Mouse (Mus musculus) hindbrain, embryonic 11.5 days (tissue): ENCODE data around the gene Crispld2. TPM values are rescaled to one million over a fixed set of nuclear protein-coding genes. Genes with fewer than 3 reads are reported as not detected.
A peak's percentile ranks its signal among the peaks of the same experiment; 100 is the strongest.

Experiments
- ATAC-seq: fragments of 200-750 bp; cut with Nextera tagmentation; 2 replicates; pipeline ENCODE4 v1.8.0; 2017; ENCODE audit warnings: mild to moderate bottlenecking, moderate TSS enrichment, moderate library complexity; ENCODE audit not compliant: low FRiP score
- DNase-seq: peaks from one replicate; pipeline ENCODE4 v3.0.0-alpha.2; 2015; ENCODE audit warnings: low spot score
- H3K27ac ChIP-seq: fragments of 300-500 bp; sonication (generic); 2 replicates; pipeline ENCODE4 v1.5.1; 2014; ENCODE audit warnings: mild to moderate bottlenecking, low read depth, low read length
- H3K27me3 ChIP-seq: fragments of 300-500 bp; sonication (generic); 2 replicates; pipeline ENCODE4 v1.6.1; 2014; ENCODE audit warnings: mild to moderate bottlenecking, low read length, moderate library complexity, mixed read lengths; ENCODE audit not compliant: control insufficient read depth, insufficient read depth
- H3K36me3 ChIP-seq: fragments of 300-500 bp; sonication (generic); 2 replicates; pipeline ENCODE4 v1.6.1; 2014; ENCODE audit warnings: mild to moderate bottlenecking, low read length, moderate library complexity, mixed read lengths; ENCODE audit not compliant: control insufficient read depth, insufficient read depth
- H3K4me1 ChIP-seq: fragments of 300-500 bp; sonication (generic); replicated peaks from 2 replicates; pipeline ENCODE4 v1.6.1; 2014; ENCODE audit warnings: low read length, mixed read lengths; ENCODE audit not compliant: control insufficient read depth, insufficient read depth
- H3K4me2 ChIP-seq: fragments of 300-500 bp; sonication (generic); replicated peaks from 2 replicates; pipeline ENCODE4 v1.6.1; 2014; ENCODE audit warnings: mild to moderate bottlenecking, low read depth, low read length
- H3K4me3 ChIP-seq: fragments of 300-500 bp; sonication (generic); 2 replicates; pipeline ENCODE4 v1.5.1; 2014; ENCODE audit warnings: low read depth, low read length
- H3K9ac ChIP-seq: fragments of 300-500 bp; sonication (generic); 2 replicates; pipeline ENCODE4 v1.6.1; 2014; ENCODE audit warnings: low read depth, low read length
- H3K9me3 ChIP-seq: fragments of 300-500 bp; sonication (generic); 2 replicates; pipeline ENCODE4 v1.6.1; 2016; ENCODE audit warnings: low read length; ENCODE audit not compliant: control insufficient read depth
- WGBS: fragments of 180-500 bp; shearing (Covaris S2); extraction: QIAGEN DNeasy Blood & Tissue Kit; methylation state at CpG from one replicate; pipeline ENCODE4 v1.1.7; 2014; 5-methylcytosine and 5-hydroxymethylcytosine counted together
- polyA plus RNA-seq: library from polyadenylated mRNA; unstranded; fragments of >200 nt; fragmentation: Nextera tagmentation; extraction: Ambion mirVana; gene quantifications from 2 replicates; pipeline ENCODE4 v1.2.1, GENCODE M21; 2014

Gene Crispld2
- polyA plus RNA-seq, 1 experiment from 2014 or later = 2.1 TPM

DNA sequence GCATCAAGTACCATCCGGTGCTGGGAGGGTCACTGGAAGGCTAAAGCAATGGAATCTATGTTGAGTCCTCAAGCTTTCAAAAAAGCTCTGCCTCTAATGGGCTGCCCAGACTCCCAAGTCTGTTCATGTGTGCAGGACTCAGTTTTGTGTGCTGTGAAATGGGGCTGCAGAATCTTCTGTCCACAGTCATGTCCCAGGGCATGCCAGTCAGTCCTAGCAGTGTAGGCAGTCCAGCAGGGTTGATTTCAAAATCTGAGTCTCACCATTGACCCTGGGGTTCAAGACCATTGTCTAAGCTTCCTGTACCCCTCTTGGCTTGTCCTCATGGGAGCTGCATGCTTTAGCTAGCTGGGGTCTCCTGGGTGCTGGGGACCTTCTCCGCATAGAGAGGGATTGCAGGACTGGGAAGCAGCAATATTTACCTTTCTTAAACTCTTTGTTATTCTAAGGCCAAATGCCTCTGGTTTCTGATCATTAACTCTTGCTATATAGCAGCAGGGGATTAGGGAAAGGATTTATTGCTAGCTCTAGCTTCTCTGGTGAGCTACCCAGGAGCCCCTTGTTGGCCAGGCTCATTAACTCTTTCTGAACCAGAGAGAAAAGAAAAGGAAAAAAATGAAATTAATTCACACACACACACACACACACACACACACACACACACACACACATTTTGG is 12.6 kb downstream of the Crispld2 start:
- no peak for DNase-seq
- H3K9me3 ChIP-seq = no peaks in the 10 kb centered on the region
- 57% methylated on average over 2 of the region's 2 CpGs for WGBS
- H3K9ac ChIP-seq = no peak overlapping the region
- no peak for ATAC-seq
- no peaks in the 10 kb centered on the region for H3K27me3 ChIP-seq
- H3K4me3 ChIP-seq = no peak overlapping the region
- no peak overlapping the region for H3K4me2 ChIP-seq
- no peaks in the 10 kb centered on the region for H3K36me3 ChIP-seq
- H3K27ac ChIP-seq = no peak overlapping the region
- H3K4me1 ChIP-seq = no peaks in the 10 kb centered on the region

DNA sequence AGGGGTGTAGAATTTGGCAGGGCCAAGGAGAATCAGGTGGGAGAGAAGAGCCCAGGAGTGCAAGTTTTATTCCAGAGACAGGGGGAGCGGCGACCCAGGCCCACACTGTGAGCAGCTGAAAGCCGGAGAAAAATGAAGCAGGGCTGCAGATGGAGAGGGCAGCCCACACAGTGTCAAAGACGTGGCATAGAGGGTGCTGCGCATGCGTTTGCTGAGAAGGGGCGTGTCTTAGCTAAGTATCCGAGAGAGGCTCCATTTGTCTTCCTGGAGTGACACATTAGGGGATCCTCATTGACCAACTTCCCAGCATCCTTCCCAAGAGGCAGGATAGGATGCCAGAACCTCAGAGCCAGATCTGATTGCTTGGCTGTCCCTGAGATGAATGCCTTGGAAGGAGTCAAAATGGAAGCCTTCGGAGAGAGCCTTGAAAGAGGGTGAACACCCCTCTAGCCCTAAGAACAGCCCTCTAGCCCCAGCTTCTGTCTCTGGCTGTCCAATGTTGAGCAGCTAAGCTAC is 14.5 kb downstream of the Crispld2 start:
- Histone ChIP-seq H3K9me3 (no peaks in the 10 kb centered on the region), H3K9ac (no peak overlapping the region), H3K36me3 (no peaks in the 10 kb centered on the region), H3K4me3 (no peak overlapping the region), H3K27ac (no peak overlapping the region), H3K4me2 (no peak overlapping the region), H3K27me3 (no peaks in the 10 kb centered on the region), H3K4me1 (no peaks in the 10 kb centered on the region)
- peak; percentile 35; the same call in 1 of the 2 replicates for ATAC-seq
- WGBS = 36% methylated on average over 9 of the region's 9 CpGs
- peak; percentile 57 for DNase-seq

DNA sequence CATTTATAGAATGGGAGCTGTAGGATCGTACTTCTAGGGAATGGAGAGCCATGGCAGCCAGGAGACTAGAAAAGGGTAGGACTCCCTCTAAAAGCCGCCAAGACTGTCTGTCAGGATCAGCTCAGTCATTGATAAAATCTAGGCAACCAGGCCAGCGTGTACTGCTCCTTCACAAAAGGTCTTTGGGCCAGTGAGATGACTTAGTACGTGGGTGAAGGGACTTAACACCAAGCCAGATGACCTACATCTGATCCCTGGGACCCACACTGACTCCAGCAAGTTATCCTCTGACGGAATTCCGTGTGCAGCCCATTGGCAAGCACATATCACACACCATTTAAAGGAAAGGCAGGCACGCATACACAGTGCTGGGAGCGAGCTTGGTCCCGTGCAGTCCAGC is 14.9 kb downstream of the Crispld2 start:
- Histone ChIP-seq H3K27me3 (no peaks in the 10 kb centered on the region), H3K4me1 (no peaks in the 10 kb centered on the region), H3K27ac (no peak overlapping the region), H3K9ac (no peak overlapping the region), H3K9me3 (no peaks in the 10 kb centered on the region), H3K36me3 (no peaks in the 10 kb centered on the region), H3K4me2 (no peak overlapping the region), H3K4me3 (no peak overlapping the region)
- 81% methylated on average over 9 of the region's 9 CpGs for WGBS
- ATAC-seq (no peak), DNase-seq (no peak)

DNA sequence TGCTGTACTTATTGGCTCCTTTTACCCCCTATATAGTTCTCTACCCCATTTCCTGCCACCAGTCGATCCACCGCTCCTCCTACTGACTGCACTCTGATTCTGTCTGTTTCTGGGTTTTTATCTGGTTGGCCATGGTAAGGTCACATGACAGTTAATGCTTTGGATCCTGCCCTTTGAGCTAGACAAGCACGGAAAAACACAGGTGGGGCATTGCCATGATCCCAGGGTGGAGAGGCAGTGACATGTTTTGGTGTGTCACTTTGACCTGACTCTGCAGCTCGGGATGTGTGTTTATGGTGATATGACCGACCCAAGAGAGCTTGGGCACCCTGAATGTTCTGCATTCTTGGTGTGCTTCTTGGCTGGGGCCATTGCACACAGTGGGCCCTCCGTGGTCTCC is 17.0 kb downstream of the Crispld2 start:
- ATAC-seq (no peak), DNase-seq (no peak)
- WGBS = 71% methylated on average over 6 of the region's 6 CpGs
- Histone ChIP-seq H3K4me1 (no peaks in the 10 kb centered on the region), H3K9ac (no peak overlapping the region), H3K27ac (no peak overlapping the region), H3K4me2 (no peak overlapping the region), H3K27me3 (no peaks in the 10 kb centered on the region), H3K4me3 (no peak overlapping the region), H3K36me3 (no peaks in the 10 kb centered on the region), H3K9me3 (no peaks in the 10 kb centered on the region)

DNA sequence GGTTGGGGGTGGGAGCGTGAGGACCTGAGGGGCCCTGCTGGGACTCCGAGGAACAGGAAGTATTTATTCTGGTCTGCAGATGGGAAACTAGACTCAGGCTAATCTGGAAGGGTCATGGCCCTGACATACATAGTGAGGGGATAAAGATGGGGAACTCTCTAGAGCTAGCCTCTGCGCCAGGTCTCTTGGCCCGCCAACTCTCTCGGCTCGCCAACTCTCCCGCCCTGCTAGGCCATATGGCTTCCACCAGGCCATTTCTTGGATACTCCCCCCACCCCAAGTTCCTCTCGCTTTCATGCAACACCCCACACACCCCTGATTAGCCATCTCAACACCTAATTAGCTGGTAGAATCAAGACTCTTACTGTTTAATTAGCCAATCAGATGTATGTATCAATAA is 20.3 kb downstream of the Crispld2 start:
- DNase-seq (no peak), ATAC-seq (no peak)
- Histone ChIP-seq H3K27ac (no peak overlapping the region), H3K27me3 (no peaks in the 10 kb centered on the region), H3K9me3 (no peaks in the 10 kb centered on the region), H3K4me3 (no peak overlapping the region), H3K36me3 (no peaks in the 10 kb centered on the region), H3K4me2 (no peak overlapping the region), H3K4me1 (no peaks in the 10 kb centered on the region), H3K9ac (no peak overlapping the region)
- 89% methylated on average over 8 of the region's 8 CpGs for WGBS

DNA sequence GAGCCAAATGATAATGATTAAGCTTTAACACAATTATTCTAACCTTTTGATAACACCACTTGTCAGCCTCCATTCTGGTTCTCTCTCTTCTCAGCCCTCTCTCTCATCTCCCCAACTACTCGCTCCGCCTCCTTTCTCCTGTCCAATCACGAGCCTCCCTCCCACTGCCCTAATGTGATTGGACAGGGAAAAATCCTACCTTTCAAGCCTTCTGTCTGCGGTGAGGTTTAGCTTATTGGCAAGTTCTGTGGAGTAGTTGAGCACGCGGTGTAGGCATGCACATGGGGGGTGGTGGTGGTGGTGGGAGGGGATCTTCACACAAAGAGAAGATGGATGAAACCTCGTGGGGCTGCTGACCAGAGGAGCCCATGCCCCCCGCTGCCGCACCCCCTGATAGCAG is 20.7 kb downstream of the Crispld2 start:
- WGBS = 28% methylated on average over 9 of the region's 9 CpGs
- no peak overlapping the region for H3K9ac ChIP-seq

DNA sequence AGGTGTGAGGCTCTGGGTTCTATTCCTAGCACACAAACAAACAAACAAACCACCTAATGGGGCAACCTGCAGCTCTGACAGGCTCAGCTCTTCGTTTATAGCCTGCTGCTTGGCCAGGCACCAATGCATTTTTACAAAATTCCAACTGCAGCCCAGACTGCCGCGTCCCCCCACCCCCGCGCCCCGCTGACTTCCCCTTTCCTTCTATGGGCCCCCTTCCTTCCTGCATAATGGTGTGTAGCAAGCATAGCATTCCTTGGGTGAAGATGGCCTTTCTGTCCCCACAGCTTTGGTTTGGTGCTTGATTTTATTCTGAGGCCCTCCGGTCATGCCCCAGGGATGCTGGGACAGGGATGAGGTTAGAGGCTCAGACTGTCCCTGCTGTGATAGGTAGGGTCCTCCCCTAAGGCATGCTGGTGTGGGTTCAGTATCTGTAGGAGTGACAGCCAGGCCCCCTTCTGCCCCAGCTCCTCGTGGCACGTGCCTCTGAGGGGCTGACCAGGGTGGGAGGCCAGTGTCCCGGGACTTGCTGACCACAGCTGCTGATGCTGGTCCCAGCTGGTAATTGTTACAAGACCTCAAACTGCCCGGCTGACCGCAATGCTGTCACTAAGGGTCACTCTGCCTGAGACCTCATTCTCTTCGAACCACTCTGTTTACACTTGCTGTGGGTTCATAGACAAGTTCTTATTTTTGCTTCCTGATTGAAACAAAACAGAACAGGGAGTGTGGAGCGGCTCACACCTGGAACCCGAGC is 22.2 kb downstream of the Crispld2 start:
- no peaks in the 10 kb centered on the region for H3K27me3 ChIP-seq
- no peak overlapping the region for H3K4me2 ChIP-seq
- H3K4me3 ChIP-seq = no peak overlapping the region
- no peaks in the 10 kb centered on the region for H3K4me1 ChIP-seq
- H3K9ac ChIP-seq = no peak overlapping the region
- no peaks in the 10 kb centered on the region for H3K36me3 ChIP-seq
- H3K9me3 ChIP-seq = no peaks in the 10 kb centered on the region
- DNase-seq = no peak
- no peak overlapping the region for H3K27ac ChIP-seq
- ATAC-seq = no peak
- WGBS = 58% methylated on average over 15 of the region's 15 CpGs

More for the DNA sequence above, 20.7 kb downstream of the Crispld2 start:
- H3K27me3 ChIP-seq = no peaks in the 10 kb centered on the region
- H3K36me3 ChIP-seq = no peaks in the 10 kb centered on the region
- no peak overlapping the region for H3K4me2 ChIP-seq
- no peak overlapping the region for H3K27ac ChIP-seq
- no peaks in the 10 kb centered on the region for H3K9me3 ChIP-seq
- no peak overlapping the region for H3K4me3 ChIP-seq
- DNase-seq = peak; percentile 30
- no peaks in the 10 kb centered on the region for H3K4me1 ChIP-seq
- no peak for ATAC-seq

DNA sequence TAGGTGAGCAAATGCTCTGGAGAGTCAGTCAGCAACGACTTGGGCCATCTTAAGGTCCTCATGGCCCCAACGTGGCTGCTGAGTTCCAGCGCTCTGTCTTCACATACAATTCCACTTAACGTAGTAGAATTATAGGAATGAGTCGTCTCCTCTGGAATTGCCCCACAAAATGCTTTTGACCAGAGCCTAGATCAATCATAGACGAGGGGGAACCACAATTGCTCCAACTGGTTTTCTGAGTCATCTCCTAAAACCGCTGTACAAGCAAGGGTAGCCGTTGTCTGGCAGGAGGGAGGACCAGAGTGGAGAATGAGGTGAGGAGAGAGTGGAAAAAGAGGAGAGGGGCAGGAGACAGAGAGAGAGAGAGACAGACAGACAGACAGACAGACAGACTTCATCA is 23.7 kb downstream of the Crispld2 start:
- no peaks in the 10 kb centered on the region for H3K36me3 ChIP-seq
- no peaks in the 10 kb centered on the region for H3K9me3 ChIP-seq
- H3K27ac ChIP-seq = no peak overlapping the region
- H3K9ac ChIP-seq = no peak overlapping the region
- no peak overlapping the region for H3K4me2 ChIP-seq
- H3K4me3 ChIP-seq = no peak overlapping the region
- WGBS = 92% methylated on average over 8 of the region's 8 CpGs
- no peak for DNase-seq
- ATAC-seq = no peak
- H3K27me3 ChIP-seq = no peaks in the 10 kb centered on the region
- no peaks in the 10 kb centered on the region for H3K4me1 ChIP-seq

DNA sequence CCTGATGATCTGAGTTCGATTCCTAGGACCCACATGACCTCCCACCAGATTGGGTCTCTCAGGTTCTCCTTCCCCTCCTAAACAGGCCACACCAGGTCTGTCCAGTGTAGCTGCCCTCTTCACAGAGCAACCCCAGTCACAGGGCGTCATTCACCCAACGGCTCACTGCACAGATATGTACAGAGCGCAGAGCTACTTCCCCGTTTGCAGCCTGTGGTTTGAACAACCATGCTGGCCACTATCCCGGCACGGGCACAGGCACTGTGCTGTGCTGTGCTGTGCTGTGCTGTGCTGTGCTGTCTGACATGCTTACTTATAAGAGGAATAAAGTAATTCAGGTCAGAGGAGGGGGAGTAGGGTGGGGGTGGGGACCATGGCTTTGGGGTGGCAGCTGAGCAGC is 24.2 kb downstream of the Crispld2 start:
- Histone ChIP-seq H3K9ac (no peak overlapping the region), H3K27me3 (no peaks in the 10 kb centered on the region), H3K9me3 (no peaks in the 10 kb centered on the region), H3K27ac (no peak overlapping the region), H3K36me3 (no peaks in the 10 kb centered on the region), H3K4me2 (no peak overlapping the region), H3K4me3 (no peak overlapping the region), H3K4me1 (no peaks in the 10 kb centered on the region)
- DNase-seq (no peak), ATAC-seq (no peak)
- WGBS = 86% methylated on average over 7 of the region's 7 CpGs
